Mouse (Mus musculus): ENCODE measurements around the gene Cyfip2. TPM values are rescaled to one million over a fixed set of nuclear protein-coding genes. Genes with fewer than 3 reads are reported as not detected.

Gene Cyfip2
- total RNA-seq, 2 experiments from 2014 or later, result 536 to 551 TPM

DNA sequence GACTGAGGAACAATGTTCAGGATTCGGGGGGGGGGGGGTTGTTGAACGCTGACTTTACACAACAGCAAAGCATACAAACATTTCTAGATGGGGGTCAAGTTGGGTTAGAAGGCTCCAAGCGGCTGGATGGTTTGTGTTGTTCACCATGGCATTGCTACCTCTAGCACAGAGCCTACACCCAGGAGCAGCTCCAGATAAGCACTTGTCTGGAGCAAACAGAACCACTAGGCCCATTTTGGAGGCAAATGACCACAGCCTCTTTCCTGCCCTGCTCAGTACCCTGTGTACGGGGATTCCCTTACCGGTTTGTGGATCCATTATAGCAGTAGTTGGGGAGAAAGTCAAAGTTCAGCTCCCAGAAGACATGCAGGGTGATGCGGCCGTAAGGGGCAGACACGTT, 70.7 kb downstream of the Cyfip2 start:
- DNase-seq (ENCODE audit: low spot score in 2 of 2), result no peak

GRCm38 (mm10) chr11:46241150-46241673, 71.4 kb downstream of the Cyfip2 start:
- no peak for DNase-seq (ENCODE audit: low spot score in 2 of 2)

GRCm38 (mm10) chr11:46236976-46237375, 75.7 kb downstream of the Cyfip2 start:
- DNase-seq (ENCODE audit: low spot score in 2 of 2), result peak; percentile 50 to 83

GRCm38 (mm10) chr11:46235334-46235733, 77.3 kb downstream of the Cyfip2 start, which contains the start of gene Fndc9:
TSS of gene Fndc9 (plus strand) at chr11:46235531.
- DNase-seq (ENCODE audit: low spot score in 2 of 2), result peak; percentile 72 to 79

GRCm38 (mm10) chr11:46233966-46234365, 78.7 kb downstream of the Cyfip2 start:
- DNase-seq (ENCODE audit: low spot score in 2 of 2), result peak in 1 of 2 experiments; percentile 63

GRCm38 (mm10) chr11:46232803-46233202, 79.9 kb downstream of the Cyfip2 start:
- DNase-seq (ENCODE audit: low spot score in 2 of 2), result no peak

DNA sequence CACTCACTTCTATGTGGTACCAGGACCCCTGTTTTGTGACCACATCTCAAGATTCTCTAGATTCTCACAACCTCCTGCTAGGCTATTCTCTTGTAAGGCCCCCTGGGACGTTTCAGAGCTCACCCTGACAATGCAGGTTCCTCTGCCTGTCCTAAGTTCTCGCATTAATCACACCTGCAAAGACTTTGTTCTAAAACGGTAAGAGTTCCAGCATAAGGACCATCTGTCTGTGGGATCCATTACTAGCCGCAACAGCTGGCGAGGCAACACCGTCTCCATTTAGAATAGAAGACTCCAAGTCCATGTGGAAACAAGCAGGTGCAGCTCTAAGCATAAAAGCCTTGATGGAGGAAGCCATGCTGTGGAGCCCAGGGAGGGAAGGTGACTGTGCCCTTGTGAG, 82.5 kb downstream of the Cyfip2 start:
- no peak for DNase-seq (ENCODE audit: low spot score in 2 of 2)

DNA sequence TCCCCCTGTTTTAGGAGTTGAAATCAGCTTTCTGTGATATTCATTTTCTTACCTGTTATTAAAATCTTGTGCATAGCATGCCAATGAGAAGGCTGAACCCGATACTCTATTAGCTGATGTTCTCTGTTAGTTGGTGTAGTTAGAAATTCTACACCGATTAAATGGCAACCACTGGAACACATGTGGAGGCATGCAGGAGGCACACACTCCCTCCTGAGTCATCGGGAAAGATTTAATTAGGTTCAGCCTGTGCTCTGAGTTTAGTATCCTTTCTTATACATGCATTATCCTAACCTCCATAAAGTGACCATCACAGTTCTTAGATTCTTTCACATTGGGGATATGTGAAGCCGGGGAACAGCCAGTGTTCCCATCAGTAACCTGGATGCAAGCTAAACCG, 87.3 kb downstream of the Cyfip2 start:
- DNase-seq (ENCODE audit: low spot score in 2 of 2), result no peak

DNA sequence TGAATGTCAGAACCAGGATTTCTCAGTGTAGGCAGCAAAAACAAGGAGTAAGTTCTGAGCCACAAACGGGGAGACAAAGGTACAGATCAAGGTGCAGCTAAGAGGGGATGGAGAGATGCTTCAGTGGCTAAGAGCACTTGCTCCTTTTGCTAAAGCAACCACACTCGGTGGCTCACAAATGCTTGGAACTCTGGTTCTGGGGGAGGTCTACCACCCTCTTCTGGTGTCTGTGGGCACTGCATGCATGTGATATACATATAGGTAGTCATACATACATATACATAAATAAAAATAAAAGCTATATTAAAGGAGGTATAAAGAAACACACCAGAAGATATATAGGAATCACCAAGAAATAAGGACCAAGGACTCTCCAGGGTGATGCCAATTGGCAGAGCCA, 89.1 kb downstream of the Cyfip2 start:
- DNase-seq (ENCODE audit: low spot score in 2 of 2), result no peak

DNA sequence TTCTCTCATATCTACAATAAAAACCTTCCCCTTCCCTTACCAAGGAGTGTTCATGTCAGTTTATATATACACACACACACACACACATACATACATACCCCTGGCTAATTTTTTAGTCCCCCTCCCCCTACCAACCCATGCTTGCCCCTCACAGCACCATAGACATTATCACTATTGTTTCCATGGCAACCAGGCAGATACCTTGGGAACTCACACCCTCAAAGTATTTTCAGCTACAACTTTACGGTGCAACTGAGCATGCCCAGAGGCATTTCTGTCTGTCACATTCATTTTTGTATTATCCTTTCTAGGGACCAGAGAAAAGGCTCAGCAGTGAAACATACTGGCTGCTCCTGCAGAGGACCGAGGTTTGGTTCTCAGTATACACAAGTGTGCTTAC, 92.4 kb downstream of the Cyfip2 start:
- DNase-seq (ENCODE audit: low spot score in 2 of 2), result no peak

DNA sequence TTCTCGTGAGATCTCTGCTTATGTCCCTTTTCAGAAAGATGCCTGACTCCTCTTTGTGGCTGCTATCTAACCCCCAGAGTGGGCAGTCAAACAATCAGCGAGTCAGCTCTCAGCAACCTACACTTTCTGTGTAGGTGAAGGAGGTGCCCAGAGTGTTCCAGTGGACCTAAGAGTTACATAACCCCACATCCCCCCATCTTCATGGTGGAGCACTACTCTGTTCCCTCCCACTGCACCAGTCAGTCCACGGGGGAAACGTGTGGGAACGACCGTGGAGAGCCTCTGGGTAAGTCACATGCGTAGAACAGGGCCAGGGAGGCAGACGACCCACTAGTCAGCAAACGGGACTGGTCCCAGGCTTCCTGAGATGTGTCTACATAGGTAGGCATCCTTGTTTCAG, 93.3 kb downstream of the Cyfip2 start:
- DNase-seq (ENCODE audit: low spot score in 2 of 2), result no peak

- no peak for DNase-seq (ENCODE audit: low spot score in 2 of 2)
Observed at GRCm38 (mm10) chr11:46218584-46218983, 94.1 kb downstream of the Cyfip2 start.

GRCm38 (mm10) chr11:46217686-46218085, 95.0 kb downstream of the Cyfip2 start:
- no peak for DNase-seq (ENCODE audit: low spot score in 2 of 2)

GRCm38 (mm10) chr11:46216669-46217068, 96.0 kb downstream of the Cyfip2 start:
- DNase-seq (ENCODE audit: low spot score in 2 of 2), result peak in 1 of 2 experiments; percentile 69

DNA sequence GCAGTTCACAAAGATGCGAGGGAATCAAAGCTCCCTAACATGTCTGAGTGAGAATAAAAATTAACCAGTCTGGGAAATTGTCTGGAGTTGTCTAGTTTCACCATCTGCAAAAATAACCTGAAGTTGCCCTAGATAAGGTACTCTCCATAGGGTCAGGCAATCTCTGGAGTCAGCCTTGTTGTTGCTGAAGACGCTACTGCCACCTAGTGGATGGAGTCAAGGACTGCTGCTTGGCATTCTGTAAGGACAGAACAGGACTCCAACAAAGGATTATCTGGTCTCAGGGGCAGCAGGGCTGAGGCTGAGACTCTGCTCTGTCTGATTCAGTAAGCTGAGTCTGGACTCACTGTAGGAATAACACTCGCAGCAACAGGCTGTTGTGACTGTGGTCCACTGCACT, 97.3 kb downstream of the Cyfip2 start:
- peak in 1 of 2 experiments; percentile 83 for DNase-seq (ENCODE audit: low spot score in 2 of 2)

DNA sequence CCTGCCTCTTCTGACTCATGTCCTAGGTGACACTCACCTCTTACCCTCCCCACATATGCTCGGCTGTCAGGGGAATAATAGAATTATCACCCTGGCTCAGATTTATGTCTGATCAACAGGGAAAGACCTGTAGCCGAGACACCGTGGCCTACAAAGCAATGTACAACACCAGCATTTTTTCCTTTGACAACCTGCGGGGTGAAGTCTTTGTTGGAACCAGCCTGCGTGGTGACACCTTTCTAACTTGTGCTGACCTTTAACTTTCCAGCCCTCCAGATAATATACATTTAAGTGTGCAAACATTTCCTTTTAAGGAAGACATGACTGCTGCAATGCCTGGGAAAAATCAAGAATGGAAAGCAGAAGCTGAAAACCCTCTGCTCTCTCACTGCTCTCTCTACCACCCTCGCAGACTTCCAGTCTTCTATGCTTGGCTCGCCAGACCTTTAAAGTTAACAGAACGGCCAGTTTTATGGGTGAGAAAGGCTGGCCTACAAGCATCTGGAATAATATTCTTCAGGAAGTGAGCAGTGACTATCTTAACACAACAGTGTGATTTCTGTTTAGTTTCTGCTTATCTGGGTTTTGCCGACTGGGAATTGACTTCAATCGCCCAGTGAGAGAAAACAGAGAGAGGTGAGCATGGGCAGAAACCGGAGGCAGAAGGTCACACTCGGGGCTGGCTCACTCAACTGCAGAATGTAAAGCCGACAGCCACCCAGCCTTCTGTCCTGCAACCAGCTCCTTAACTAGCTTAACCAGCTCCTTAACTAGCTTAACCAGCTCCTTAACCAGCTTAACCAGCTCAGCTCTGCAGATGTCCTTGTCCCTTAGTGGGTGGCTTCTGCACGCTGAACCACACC, 98.1 kb downstream of the Cyfip2 start:
- no peak for DNase-seq (ENCODE audit: low spot score in 2 of 2)

DNA sequence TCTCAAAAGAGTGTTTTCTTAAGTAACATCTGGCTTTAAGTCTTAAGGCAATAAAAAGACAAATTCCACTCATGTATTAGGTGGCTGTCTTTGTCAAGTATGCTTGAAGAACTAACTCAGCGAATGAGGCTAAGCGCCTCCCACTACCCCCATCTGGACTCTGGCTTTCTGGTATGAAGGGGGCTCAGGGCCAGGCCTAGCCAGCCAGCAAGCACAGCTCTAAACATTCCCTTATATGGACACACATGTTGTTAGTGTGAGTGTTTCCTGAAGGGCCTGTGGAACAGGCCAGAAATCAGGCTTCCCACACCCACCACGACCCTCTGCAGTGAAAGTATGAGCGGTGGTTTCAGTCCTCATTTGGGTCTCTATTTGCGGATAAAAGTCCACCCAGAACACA, 98.8 kb downstream of the Cyfip2 start:
- no peak for DNase-seq (ENCODE audit: low spot score in 2 of 2)

- DNase-seq (ENCODE audit: low spot score in 2 of 2), result no peak
Observed at GRCm38 (mm10) chr11:46211858-46212257, 100.8 kb downstream of the Cyfip2 start.

DNA sequence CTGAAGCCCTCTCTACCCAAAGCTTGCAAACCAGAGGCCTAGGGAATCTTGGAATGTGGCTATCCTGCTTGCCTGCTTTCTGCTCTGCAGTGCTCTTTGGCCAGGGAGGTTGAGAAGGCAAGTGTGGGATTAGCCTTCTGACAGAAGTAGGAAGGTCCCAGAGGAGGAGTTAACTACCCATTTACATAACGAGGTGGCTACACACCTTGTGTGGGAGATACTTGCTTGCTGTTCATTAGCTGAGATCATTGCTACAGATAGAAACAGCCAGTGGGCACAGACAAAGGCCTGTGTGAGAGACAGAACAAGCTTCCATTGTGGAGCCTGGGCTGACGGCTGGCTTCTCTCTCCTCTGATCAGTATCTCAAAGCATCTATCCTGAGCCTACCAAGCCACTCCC, 102.8 kb downstream of the Cyfip2 start:
- no peak for DNase-seq (ENCODE audit: low spot score in 2 of 2)

DNA sequence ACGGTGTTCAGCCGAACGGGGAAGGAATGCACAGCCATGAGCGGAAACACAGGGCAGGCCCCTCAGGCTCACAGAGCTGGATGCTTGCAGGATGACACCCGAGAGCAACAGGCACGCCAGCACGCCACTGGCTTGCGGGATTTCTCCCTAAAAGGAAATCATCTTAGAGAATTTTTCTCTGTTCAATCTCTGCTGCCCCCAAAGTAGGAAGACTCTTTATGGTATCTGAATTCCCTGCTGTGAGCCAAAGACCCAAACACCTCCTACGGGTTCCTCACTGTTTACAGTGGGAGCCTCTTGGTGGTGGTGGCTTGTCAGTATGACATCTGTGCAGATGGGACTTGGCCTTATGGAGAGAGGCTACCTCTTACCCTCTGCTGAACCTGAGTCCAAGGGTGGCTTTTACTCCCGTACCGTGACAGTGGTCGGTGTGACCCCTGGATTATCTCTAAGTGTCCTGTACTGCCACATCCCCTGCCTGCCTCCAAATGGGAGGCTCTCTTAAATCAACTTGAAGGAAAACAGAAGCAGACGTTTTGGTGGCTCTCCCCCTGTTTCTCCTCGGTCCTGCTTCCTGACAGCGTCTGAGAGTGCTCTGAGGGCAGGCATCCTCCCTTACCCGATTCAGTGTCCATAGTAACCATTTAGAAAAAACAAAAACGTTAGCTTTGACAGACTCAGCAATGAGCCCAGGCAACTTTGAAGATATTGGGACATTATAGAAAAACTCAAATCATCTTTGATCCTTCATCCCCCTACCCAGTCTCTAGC, 106.8 kb downstream of the Cyfip2 start:
- no peak for DNase-seq (ENCODE audit: low spot score in 2 of 2)

- no peak for DNase-seq (ENCODE audit: low spot score in 2 of 2)
Observed at GRCm38 (mm10) chr11:46204841-46205240, 107.8 kb downstream of the Cyfip2 start.

DNA sequence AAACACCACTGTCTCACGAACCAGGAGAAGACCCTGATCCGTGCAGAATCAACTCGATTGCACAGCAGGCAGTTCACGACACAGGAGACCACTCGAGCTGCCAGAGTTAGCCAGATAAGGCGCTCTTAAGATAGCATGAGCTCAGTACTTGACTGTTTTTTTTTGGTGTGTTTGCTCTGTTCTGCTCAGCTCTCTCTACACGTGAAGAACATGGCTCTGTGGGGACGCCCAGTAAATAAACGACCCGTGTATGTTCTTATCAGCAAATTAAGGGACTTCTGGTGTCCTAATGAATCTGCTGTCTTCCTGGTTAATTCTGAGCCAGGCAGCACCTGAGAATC, 110.1 kb downstream of the Cyfip2 start:
- DNase-seq (ENCODE audit: low spot score in 2 of 2), result no peak
